Mouse (Mus musculus) midbrain, postnatal 0 days (tissue): Measurements from ENCODE around the gene Gdpd3. TPM values are rescaled to one million over a fixed set of nuclear protein-coding genes. Genes with fewer than 3 reads are reported as not detected.

Source experiments
- ATAC-seq: fragments of 200-750 bp; cut with Nextera tagmentation; 2 replicates; pipeline ENCODE4 v1.8.0; 2017; ENCODE audit warnings: moderate number of reproducible peaks, mild to moderate bottlenecking, moderate TSS enrichment, moderate library complexity; ENCODE audit not compliant: low FRiP score
- DNase-seq: peaks from one replicate; pipeline ENCODE4 v3.0.0-alpha.2; 2015; ENCODE audit warnings: low spot score
- H3K27ac ChIP-seq: fragments of 300-500 bp; sonication (generic); 2 replicates; pipeline ENCODE4 v1.5.1; 2014; ENCODE audit warnings: low read depth, mild to moderate bottlenecking, low read length, mixed read lengths
- H3K27me3 ChIP-seq: fragments of 300-500 bp; sonication (generic); 2 replicates; pipeline ENCODE4 v1.6.1; 2014; ENCODE audit warnings: low read length, control low read depth, mixed read lengths; ENCODE audit not compliant: insufficient read depth
- H3K36me3 ChIP-seq: fragments of 300-500 bp; sonication (generic); 2 replicates; pipeline ENCODE4 v1.6.1; 2014; ENCODE audit warnings: low read length, control low read depth, mixed read lengths; ENCODE audit not compliant: insufficient read depth
- H3K4me1 ChIP-seq: fragments of 300-500 bp; sonication (generic); 2 replicates; pipeline ENCODE4 v1.6.1; 2014; ENCODE audit warnings: mild to moderate bottlenecking, control low read depth, antibody characterized with exemption, low read length, mixed read lengths; ENCODE audit not compliant: insufficient read depth
- H3K4me2 ChIP-seq: fragments of 300-500 bp; sonication (generic); 2 replicates; pipeline ENCODE4 v1.6.1; 2014; ENCODE audit warnings: low read depth, mild to moderate bottlenecking, low read length, mixed read lengths; ENCODE audit not compliant: poor library complexity, severe bottlenecking
- H3K4me3 ChIP-seq: fragments of 300-500 bp; sonication (generic); 2 replicates; pipeline ENCODE4 v1.5.1; 2014; ENCODE audit warnings: low read depth, mild to moderate bottlenecking, low read length, moderate library complexity
- H3K9ac ChIP-seq: fragments of 300-500 bp; sonication (generic); replicated peaks from 2 replicates; pipeline ENCODE4 v1.6.1; 2014; ENCODE audit warnings: mild to moderate bottlenecking, low read length, moderate library complexity, mixed read lengths; ENCODE audit not compliant: poor library complexity, severe bottlenecking
- H3K9me3 ChIP-seq: fragments of 300-500 bp; sonication (generic); 2 replicates; pipeline ENCODE4 v1.6.1; 2016; ENCODE audit warnings: low read length, control low read depth
- CTCF ChIP-seq: IDR thresholded peaks from 2 replicates; pipeline ENCODE4 v1.5.1; 2016; ENCODE audit warnings: antibody characterized with exemption, mild to moderate bottlenecking
- WGBS: fragments of 180-500 bp; shearing (Covaris S2); extraction: QIAGEN DNeasy Blood & Tissue Kit; methylation state at CpG from one replicate; pipeline ENCODE4 v1.1.7; 2014; 5-methylcytosine and 5-hydroxymethylcytosine counted together
- polyA plus RNA-seq: library from polyadenylated mRNA; unstranded; fragments of >200 nt; fragmentation: Nextera tagmentation; extraction: Ambion mirVana; gene quantifications from 2 replicates; pipeline ENCODE4 v1.2.1, GENCODE M21; 2015
- total RNA-seq: library from RNA; depleted of rRNA; stranded (reverse); fragments of >200 nt; gene quantifications from 2 replicates; pipeline ENCODE4 v1.2.3, GENCODE M21; 2014

Gdpd3 gene
- total and polyA plus RNA-seq, 2 experiments from 2014 or later = 1.3 TPM; not detected in 1

DNA sequence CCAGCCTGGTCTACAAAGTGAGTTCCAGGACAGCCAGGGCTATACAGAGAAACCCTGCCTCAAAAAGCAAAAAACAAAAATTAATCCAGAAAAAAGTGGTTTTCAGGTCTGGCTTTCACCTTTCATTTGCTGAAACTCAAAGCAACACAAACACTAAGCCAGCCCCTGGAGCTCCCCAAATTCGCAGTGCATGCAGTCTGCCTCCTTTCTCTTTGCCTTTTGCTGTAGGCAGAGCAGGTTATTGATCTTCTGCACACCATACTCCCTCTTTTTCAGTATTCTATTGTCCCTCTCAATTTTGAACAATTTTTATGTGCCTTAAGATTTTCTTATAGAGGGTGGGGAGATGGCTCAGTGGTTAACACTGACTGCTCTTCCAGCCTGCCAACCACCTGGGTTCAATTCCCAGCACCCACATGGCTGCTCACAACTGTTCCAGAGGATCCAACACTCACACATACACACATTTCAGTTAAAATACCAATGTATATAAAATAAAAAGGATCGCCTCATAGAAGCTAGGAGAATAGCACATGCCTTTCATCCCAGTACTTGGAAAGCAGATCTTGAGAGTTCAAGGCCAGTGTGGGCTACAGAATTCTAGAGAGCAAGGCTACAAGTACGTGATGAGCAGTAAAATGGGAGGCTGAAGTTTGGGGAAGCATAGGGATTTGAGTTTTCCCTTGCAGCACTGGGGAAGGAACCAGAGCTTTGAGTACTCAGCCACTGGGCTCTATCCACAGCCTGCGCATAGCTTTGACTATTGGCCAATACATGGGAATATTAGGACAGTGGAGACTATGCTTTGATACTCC, 27.5 kb downstream of the Gdpd3 start:
- peaks cover 30% of the 10 kb centered on the region for H3K36me3 ChIP-seq
- H3K4me2 ChIP-seq = no peak overlapping the region
- ATAC-seq (no peak), DNase-seq (no peak)
- no peaks in the 10 kb centered on the region for H3K9me3 ChIP-seq
- no peak overlapping the region for H3K27ac ChIP-seq
- 76% methylated on average over 4 of the region's 4 CpGs for WGBS
- no peaks in the 10 kb centered on the region for H3K27me3 ChIP-seq
- H3K4me1 ChIP-seq = peaks cover 8% of the 10 kb centered on the region; the same call in 1 of the 2 replicates
- no peak overlapping the region for H3K9ac ChIP-seq
- H3K4me3 ChIP-seq = no peak overlapping the region
- TF ChIP-seq CTCF = no peak

DNA sequence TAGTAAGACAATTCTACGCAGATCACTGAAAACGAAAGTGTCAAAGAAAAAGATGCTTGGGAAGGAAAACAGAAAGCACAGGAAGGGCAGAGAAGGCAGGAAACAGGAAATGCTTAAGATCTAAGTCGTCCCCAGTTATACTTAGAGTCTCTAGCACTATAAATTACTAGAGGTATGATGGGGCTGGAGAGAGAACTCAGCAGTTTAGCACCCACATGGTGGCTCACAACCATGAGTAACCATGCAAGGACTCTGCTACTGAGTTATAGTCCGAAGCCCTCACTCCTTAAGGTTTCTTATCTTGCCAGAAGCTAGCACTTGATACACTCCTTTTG, 28.1 kb downstream of the Gdpd3 start:
- DNase-seq = no peak
- Histone ChIP-seq H3K4me2 (no peak overlapping the region), H3K9me3 (no peaks in the 10 kb centered on the region), H3K9ac (no peak overlapping the region), H3K27ac (no peak overlapping the region), H3K27me3 (no peaks in the 10 kb centered on the region), H3K4me1 (peaks cover 8% of the 10 kb centered on the region; the same call in 1 of the 2 replicates), H3K36me3 (peaks cover 24% of the 10 kb centered on the region), H3K4me3 (no peak overlapping the region)
- WGBS = 77% methylated on average over 4 of the region's 4 CpGs
- no peak for TF ChIP-seq CTCF
- no peak for ATAC-seq

DNA sequence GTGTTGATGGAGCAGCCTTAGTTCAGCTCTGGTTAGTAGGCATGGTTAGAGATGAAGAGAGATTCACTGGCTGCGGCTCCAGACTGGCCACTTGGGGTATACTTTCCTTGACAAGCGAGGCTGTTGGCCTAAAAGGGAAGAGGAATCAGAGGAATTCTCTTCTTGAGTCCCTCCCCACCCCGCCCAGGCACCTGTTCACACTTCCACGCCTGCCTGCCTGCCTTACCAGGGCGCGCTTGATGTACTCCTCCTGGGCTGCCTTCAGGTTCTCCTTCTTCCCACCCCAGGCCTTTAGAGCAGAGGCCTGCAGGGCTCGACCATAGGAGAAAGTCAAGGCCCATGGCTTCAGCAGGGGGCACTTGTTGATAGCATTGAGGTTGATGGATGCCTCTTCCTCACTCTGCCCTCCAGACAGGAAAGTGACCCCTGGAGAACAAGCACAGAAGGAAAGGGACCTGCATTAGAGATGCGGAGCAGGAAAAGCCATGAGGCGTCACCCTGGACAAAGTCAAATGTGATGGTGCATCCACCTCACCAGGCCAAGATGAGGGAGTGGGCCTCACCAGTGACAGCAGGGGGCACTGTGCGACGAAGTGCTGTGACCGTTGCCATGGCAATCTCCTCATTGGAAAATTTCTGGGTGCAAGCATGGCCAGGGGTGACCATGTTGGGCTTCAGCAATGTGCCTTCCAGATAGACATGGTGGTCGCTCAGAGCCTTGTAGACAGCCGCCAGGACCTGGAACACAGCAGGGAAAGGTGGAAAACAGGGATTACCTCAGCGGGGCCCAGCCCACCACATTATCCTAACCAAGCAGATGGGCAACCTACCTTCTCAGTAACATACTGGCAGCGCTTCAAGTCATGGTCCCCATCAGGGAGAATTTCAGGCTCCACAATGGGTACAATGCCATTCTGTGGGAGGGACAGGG, 29.5 kb downstream of the Gdpd3 start:
- peak; percentile 51 for TF ChIP-seq CTCF
- Histone ChIP-seq H3K9me3 (no peaks in the 10 kb centered on the region), H3K36me3 (peaks cover 16% of the 10 kb centered on the region; the same call in 1 of the 2 replicates), H3K4me2 (no peak overlapping the region), H3K27me3 (no peaks in the 10 kb centered on the region), H3K4me1 (peaks cover 16% of the 10 kb centered on the region), H3K27ac (no peak overlapping the region), H3K4me3 (no peak overlapping the region), H3K9ac (no peak overlapping the region)
- WGBS = 76% methylated on average over 16 of the region's 16 CpGs
- DNase-seq (no peak), ATAC-seq (no peak)

DNA sequence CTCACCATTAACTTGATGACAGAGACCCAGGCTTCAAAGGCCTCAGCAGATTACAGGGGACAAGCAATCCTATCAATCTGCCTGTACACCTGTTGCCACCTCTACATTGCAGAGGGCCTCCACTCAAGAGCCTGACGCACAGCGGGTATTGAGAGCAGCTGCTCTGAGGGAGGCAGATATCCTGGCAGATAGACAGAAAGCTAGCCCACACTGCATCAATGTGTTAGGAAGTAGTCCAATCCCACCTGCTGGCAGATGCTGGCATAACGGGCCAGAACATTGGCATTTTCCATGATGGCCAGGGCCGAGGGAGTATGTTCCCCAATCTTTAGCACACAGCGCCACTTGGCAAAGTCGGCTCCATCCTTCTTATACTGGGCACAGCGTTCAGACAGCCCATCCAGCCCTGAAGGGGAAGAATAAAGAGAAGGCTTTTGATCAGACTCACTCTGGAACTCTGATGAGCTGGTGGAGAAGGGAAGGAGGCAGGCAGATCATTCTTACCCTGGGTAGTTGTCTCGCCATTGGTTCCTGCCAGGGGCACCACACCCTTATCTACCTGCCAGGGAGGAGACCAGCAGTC, 30.3 kb downstream of the Gdpd3 start:
- peaks cover 16% of the 10 kb centered on the region; the same call in 1 of the 2 replicates for H3K36me3 ChIP-seq
- H3K9me3 ChIP-seq = no peaks in the 10 kb centered on the region
- H3K27me3 ChIP-seq = no peaks in the 10 kb centered on the region
- H3K27ac ChIP-seq = no peak overlapping the region
- WGBS = 65% methylated on average over 8 of the region's 8 CpGs
- no peak overlapping the region for H3K4me3 ChIP-seq
- DNase-seq (peak; percentile 79), ATAC-seq (no peak)
- H3K9ac ChIP-seq = no peak overlapping the region
- H3K4me1 ChIP-seq = peaks cover 12% of the 10 kb centered on the region
- peak; percentile 59 for TF ChIP-seq CTCF
- H3K4me2 ChIP-seq = peak overlapping the region; percentile 87; the same call in 1 of the 2 replicates

DNA sequence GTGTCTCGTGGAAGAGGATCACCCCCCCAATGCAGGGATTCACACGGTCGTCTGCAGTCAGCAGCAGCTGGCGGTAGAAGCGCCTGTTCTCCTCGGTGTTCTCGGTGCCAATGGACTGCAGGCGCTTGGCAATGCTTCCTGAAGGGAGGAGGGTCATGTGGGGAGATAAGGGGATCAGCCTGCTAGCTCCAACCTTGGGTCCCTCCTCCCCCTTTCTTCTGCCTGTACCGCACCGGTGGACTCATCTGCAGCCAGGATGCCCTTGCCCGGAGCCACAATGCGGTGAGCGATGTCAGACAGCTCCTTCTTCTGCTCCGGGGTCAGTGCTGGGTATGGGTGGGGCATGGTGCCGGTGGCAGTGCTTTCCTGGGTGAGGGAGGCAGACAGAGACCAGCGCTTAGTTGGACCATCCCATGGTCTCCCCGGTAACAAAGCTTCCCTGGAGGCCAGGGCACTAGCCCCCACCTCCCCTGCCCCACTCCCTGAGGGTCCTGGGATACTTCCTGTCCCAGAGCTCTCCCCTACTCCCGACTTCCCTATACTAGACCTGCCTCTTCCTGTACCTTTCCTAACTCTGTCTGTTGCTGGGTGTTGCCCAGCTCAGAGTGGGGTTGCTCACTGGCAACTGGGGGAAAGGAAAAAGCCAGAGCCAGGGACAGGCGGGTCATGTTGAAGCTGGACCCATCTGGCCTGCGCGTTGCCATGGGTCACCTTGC, 31.4 kb downstream of the Gdpd3 start, which contains the start of gene Fam57b:
Gene Fam57b, plus strand, starts transcription at position 258 of the 716 bp plus-strand sequence.
- H3K4me3 ChIP-seq = peak within 1 kb of the TSS; percentile 82
- H3K36me3 ChIP-seq = peaks cover 16% of the 10 kb centered on the region; the same call in 1 of the 2 replicates
- peak within 1 kb of the TSS; percentile 87 for H3K4me2 ChIP-seq
- H3K9me3 ChIP-seq = no peaks in the 10 kb centered on the region
- ATAC-seq (no peak), DNase-seq (peak; percentile 75)
- 21% methylated on average over 21 of the region's 21 CpGs for WGBS
- H3K4me1 ChIP-seq = peaks cover 12% of the 10 kb centered on the region
- TF ChIP-seq CTCF = no peak
- H3K27ac ChIP-seq = peak within 1 kb of the TSS; percentile 81
- H3K9ac ChIP-seq = peak within 1 kb of the TSS; percentile 81
- H3K27me3 ChIP-seq = no peaks in the 10 kb centered on the region
